Mouse (Mus musculus): ENCODE data around the gene Wbp1l.
"Not testable (repeated sequence)": the region's sequence is repeated elsewhere in the genome, so short reads cannot be mapped to it uniquely, and the experiment has no call there.

Gene Wbp1l

GRCm38 (mm10) chr19:46598720-46599252 is at the start of gene Wbp1l:
Gene Wbp1l (plus strand): TSS chr19:46599084.
- DNase-seq (ENCODE audit: low spot score): peak; percentile 96

GRCm38 (mm10) chr19:46550385-46550784 is 48.5 kb upstream of the Wbp1l start:
- no peak for DNase-seq (ENCODE audit: low spot score)

- no peak for DNase-seq (ENCODE audit: low spot score)
Observed at GRCm38 (mm10) chr19:46552496-46552895, 46.4 kb upstream of the Wbp1l start.

- peak; percentile 86 for DNase-seq (ENCODE audit: low spot score)
Observed at GRCm38 (mm10) chr19:46553541-46553955, 45.3 kb upstream of the Wbp1l start.

- DNase-seq (ENCODE audit: low spot score): no peak
Observed at GRCm38 (mm10) chr19:46558009-46558408, 40.9 kb upstream of the Wbp1l start.

GRCm38 (mm10) chr19:46558631-46559030 is 40.3 kb upstream of the Wbp1l start:
- DNase-seq (ENCODE audit: low spot score): no peak

GRCm38 (mm10) chr19:46562132-46562531 is 36.8 kb upstream of the Wbp1l start:
- peak; percentile 58 for DNase-seq (ENCODE audit: low spot score)

- no peak for DNase-seq (ENCODE audit: low spot score)
Observed at GRCm38 (mm10) chr19:46562581-46563515, 36.0 kb upstream of the Wbp1l start.

- no peak for DNase-seq (ENCODE audit: low spot score)
Observed at GRCm38 (mm10) chr19:46563603-46564002, 35.3 kb upstream of the Wbp1l start.

- no peak for DNase-seq (ENCODE audit: low spot score)
Observed at GRCm38 (mm10) chr19:46564043-46564462, 34.8 kb upstream of the Wbp1l start.

GRCm38 (mm10) chr19:46571211-46571877 is 27.5 kb upstream of the Wbp1l start:
- DNase-seq (ENCODE audit: low spot score): not testable (repeated sequence)

GRCm38 (mm10) chr19:46571878-46572244 is 27.0 kb upstream of the Wbp1l start:
- DNase-seq (ENCODE audit: low spot score): no peak

- DNase-seq (ENCODE audit: low spot score): peak; percentile 27
Observed at GRCm38 (mm10) chr19:46572548-46572947, 26.3 kb upstream of the Wbp1l start.

GRCm38 (mm10) chr19:46572951-46573937 is 25.6 kb upstream of the Wbp1l start, which contains the start of the genes Arl3 and Sfxn2:
Gene Arl3 (minus strand): TSS chr19:46573198.
Gene Sfxn2 (plus strand): TSS chr19:46573365.
- peak; percentile 94 for DNase-seq (ENCODE audit: low spot score)

- DNase-seq (ENCODE audit: low spot score): no peak
Observed at GRCm38 (mm10) chr19:46573990-46574389, 24.9 kb upstream of the Wbp1l start.

- DNase-seq (ENCODE audit: low spot score): no peak
Observed at GRCm38 (mm10) chr19:46575196-46575595, 23.7 kb upstream of the Wbp1l start.

- DNase-seq (ENCODE audit: low spot score): peak; percentile 66
Observed at GRCm38 (mm10) chr19:46587823-46588508, 10.9 kb upstream of the Wbp1l start.

- no peak for DNase-seq (ENCODE audit: low spot score)
Observed at GRCm38 (mm10) chr19:46591575-46591974, 7.3 kb upstream of the Wbp1l start.

- DNase-seq (ENCODE audit: low spot score): no peak
Observed at GRCm38 (mm10) chr19:46592751-46593439, 6.0 kb upstream of the Wbp1l start.

- no peak for DNase-seq (ENCODE audit: low spot score)
Observed at GRCm38 (mm10) chr19:46598187-46598586, 697 bp upstream of the Wbp1l start.
